Comparison of ENCODE assay signal across 13 mouse cellular contexts in genomic region chr6:100980156-100980555, GRCm38 (mm10).
DNase-seq lines count a peak whose midpoint lies in the region.
"Had no signal": no experiment of that assay in that cellular context is flagged by ENCODE, and none has a peak within 500 bp of the region (broad histone marks: within the 10 kb centered on the region; RNA-seq: fewer than 3 reads in every experiment).

No protein-coding gene starts in this region.

- intact Hi-C loops in heart, postnatal 10 days (cut with DNase I) = no loop called here

- peak; percentile 66 for DNase-seq in heart, adult 11 months
- DNase-seq in heart, postnatal 10 days = no peak
- DNase-seq in adrenal gland, adult 2 months = peak; percentile 50
- DNase-seq in adrenal gland, postnatal 10 days = peak; percentile 38
- DNase-seq in adrenal gland, postnatal 36 days = peak; percentile 34 to 42
- no peak for DNase-seq in kidney, postnatal 4 days
- no peak for DNase-seq in cerebellum, adult 18-20 months
- DNase-seq: B cell, adult 2 months; cerebellum, adult 2 months; cerebellum, adult 9-11 months; cerebellum, postnatal 25 days; gastrocnemius, postnatal 25 days; heart, adult 2 months had no signal

Comparison
In these comparisons a context has a peak if more than half of its experiments do, and no peak if none do; other contexts are left out.
1. DNase-seq: peak in heart, adult 11 months (single experiment), adrenal gland, adult 2 months (single experiment), adrenal gland, postnatal 10 days (single experiment) and adrenal gland, postnatal 36 days (2 of 2); none in heart, postnatal 10 days (0 of 2), kidney, postnatal 4 days (0 of 2) and cerebellum, adult 18-20 months (0 of 2).